Mouse (Mus musculus): ENCODE data around the gene Nipal1.

Gene Nipal1

GRCm38 (mm10) chr5:72665281-72665680 is 17.7 kb downstream of the Nipal1 start:
- DNase-seq (ENCODE audit: low read depth, low spot score) = peak; percentile 68

- no peak for DNase-seq (ENCODE audit: low read depth, low spot score)
These were observed 18.8 kb downstream of the Nipal1 start for GRCm38 (mm10) chr5:72666428-72666827.

DNA sequence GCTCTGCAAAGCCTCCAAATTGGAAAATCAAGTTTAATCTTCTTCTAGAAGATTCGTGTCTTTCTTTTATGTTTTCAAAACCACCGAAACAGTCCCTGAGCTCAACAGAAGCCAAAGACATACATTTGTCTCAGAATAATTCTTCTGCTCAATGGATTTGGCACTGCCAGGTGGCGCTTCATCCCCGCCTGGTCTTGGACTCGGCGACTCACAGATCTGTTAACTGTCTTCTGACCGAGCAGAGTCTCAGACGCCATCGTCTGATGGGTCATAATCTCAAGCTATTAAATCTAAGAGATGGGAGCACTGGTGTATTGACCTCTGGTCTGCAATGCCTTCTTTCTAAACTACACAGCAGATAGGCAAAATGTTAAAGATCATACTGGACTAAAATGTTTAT is 20.8 kb downstream of the Nipal1 start:
- DNase-seq (ENCODE audit: low read depth, low spot score) = no peak

GRCm38 (mm10) chr5:72671017-72671699 is 23.6 kb downstream of the Nipal1 start:
- DNase-seq (ENCODE audit: low read depth, low spot score) = no peak

- no peak for DNase-seq (ENCODE audit: low read depth, low spot score)
These were observed 27.5 kb downstream of the Nipal1 start for GRCm38 (mm10) chr5:72674994-72675542.

GRCm38 (mm10) chr5:72681451-72681850 is 33.9 kb downstream of the Nipal1 start:
- no peak for DNase-seq (ENCODE audit: low read depth, low spot score)

DNA sequence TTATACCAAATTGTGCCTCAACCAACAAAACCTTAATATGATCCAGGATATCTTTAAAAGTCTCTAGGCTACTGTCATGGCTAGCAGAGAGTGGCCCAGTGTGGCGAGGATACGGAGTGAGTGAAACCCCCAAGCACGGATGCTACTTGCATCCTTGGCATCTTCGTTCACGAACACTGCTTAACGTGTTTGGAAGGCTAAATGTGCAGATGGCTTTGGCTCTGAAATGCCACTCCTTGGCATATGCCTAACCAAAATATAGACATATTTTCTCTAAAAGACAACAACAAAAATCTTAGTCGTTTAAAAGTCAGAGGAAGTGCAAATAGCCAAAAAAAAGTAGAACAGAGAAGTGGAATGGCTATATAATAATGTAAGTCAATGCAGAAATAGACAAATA is 42.0 kb downstream of the Nipal1 start:
- DNase-seq (ENCODE audit: low read depth, low spot score) = no peak

- DNase-seq (ENCODE audit: low read depth, low spot score) = no peak
These were observed 42.9 kb downstream of the Nipal1 start for GRCm38 (mm10) chr5:72690516-72690915.

DNA sequence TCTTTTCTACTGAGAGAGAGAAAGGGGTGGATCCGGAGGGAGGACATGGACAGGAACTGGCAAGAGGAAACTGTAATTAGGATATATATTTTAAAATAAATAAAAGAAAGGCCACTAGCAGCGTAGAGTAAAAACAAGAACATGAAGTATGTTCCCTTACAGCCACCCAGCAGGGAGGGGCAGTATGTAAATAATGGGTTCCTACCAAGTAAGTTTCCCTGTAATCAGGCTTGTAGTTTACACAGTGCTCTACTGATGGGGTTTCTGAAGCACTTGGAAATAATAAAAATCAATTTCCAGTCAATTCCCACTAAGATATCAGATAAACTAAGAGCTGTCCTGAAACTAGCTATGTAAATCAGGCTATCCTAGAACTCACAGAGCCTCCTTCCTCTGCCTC is 47.1 kb downstream of the Nipal1 start:
- DNase-seq (ENCODE audit: low read depth, low spot score) = no peak

GRCm38 (mm10) chr5:72696491-72696890 is 48.9 kb downstream of the Nipal1 start:
- peak; percentile 47 for DNase-seq (ENCODE audit: low read depth, low spot score)

DNA sequence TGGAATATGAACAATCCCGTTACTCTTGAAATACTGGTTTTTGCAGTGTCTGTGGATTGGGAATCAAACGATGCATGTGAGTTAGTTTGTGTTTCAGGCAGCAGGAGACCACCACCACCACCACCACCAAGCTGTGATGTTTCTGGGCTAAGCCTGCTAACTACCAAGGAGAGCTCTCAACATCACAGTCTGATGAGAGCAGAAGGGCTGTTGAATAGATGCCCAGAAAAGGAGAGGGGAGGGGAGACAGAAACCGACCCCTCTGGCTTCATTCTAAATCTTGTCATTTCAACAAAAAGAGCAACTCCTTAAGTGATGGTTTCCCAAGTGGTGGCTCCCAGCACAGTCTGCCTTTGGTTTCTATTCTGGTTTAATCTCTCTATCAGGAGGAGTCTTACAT is 50.7 kb downstream of the Nipal1 start:
- DNase-seq (ENCODE audit: low read depth, low spot score) = no peak

GRCm38 (mm10) chr5:72698818-72699499 is 51.4 kb downstream of the Nipal1 start:
- DNase-seq (ENCODE audit: low read depth, low spot score) = no peak

- no peak for DNase-seq (ENCODE audit: low read depth, low spot score)
These were observed 51.9 kb downstream of the Nipal1 start for GRCm38 (mm10) chr5:72699500-72699818.

GRCm38 (mm10) chr5:72702202-72702601 is 54.6 kb downstream of the Nipal1 start:
- DNase-seq (ENCODE audit: low read depth, low spot score) = no peak

DNA sequence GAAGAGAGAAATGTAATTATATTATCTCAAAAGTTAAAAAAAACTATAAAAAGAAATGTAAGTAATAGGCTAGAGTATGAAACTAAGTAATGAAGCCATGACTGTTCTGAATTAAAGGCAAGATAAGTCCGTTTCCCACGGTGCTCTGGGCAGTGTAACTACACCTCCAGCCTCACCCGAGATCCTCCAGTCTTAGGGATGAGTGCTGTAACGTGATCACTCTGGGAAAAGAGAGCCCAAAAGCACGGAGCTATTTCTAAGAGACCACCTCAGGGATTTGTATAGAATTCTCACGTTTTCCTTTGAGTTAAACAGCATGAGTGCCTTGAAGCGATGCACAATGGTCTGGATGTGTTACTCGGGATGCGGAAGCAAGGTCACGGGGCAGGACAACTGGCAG is 58.5 kb downstream of the Nipal1 start:
- DNase-seq (ENCODE audit: low read depth, low spot score) = peak; percentile 22

DNA sequence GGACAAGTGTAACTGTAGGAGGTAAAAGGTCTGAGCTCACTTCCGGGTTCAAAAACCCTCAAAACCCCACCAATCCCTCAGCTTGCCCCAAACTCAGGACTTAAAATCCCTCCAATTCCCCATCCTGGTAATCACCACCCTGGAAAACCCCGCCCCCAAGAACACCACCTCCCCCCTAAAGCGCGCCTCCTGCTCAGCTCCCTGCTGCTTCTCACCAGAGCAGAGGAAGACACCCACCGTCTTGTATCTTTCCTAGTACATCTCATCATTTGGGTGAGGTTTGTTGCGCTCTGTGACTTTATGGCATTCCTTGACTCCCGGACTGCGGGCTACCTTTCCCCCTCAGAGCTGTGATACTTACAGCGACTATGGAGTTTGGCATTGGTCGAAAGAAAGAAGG is 59.1 kb downstream of the Nipal1 start:
- no peak for DNase-seq (ENCODE audit: low read depth, low spot score)

GRCm38 (mm10) chr5:72709451-72709850 is 61.9 kb downstream of the Nipal1 start:
- DNase-seq (ENCODE audit: low read depth, low spot score) = no peak

- DNase-seq (ENCODE audit: low read depth, low spot score) = no peak
These were observed 62.4 kb downstream of the Nipal1 start for GRCm38 (mm10) chr5:72709976-72710375.

DNA sequence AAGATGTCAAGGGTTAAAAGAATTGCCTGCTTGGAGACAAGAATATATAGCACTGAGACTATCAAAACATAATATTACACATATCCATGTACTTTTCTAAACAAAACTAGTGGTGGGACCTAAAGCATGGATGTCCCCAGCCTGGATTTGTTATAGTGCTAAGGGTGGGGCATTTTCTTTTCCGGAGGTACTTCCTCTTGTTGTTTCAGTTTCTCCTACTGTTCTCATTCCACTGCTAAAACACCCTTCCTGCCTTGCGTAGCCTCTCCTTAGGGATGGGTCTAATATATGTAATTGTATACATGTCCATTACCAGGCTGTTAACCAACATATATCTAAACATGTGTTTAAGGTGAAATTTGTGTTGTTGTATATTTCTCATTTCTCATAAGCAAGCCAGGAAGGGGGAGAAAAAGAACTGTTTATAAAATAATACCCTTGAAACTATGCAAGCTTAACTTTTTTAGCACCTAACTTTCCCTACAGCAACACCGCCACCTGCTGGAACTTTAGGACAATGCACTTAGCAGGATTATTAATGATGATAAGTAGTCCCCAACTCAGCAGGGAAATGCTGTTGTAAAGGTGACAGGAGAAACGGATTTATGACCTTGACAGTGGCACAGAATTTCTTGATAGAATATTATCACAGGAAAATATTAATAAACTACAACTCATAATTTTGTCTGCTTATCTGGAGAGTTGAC is 63.1 kb downstream of the Nipal1 start:
- peak; percentile 51 for DNase-seq (ENCODE audit: low read depth, low spot score)

GRCm38 (mm10) chr5:72720587-72720986 is 73.0 kb downstream of the Nipal1 start:
- DNase-seq (ENCODE audit: low read depth, low spot score) = peak; percentile 34

Data from R1 (cell line).